ENCODE assay signal across 11 mouse cellular contexts in the genomic region with DNA sequence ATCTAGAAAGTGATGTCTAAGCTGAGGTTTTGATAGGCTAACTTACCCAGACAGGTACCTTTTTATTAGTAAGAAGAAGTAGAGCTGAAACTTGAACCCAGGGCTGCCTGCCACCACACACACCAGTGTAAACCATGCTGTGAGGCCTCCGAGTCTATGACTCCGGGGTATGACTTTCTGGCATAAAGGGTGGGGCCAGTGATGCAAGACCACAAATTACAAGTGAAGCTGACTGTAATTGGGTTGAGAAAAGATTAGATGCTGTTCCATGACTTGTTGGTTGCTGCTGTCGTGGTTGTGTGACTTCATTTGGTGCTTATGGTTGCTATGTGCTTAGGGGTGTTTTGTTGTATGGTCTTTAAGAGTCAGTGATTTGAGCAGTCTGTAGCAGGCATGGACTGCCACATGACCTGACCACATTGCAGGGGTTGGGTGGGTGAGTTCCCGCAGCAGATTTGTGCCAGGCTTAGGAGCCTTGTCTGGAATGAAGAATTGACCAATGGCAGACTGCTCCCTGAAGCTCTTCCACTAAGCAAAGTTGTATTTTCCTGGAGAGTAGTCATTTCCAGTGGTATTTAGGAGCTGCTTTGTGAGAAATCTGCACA. TPM values are rescaled to one million over a fixed set of nuclear protein-coding genes. Genes with fewer than 3 reads are reported as not detected.
A peak's percentile ranks its signal among the peaks of the same experiment; 100 is the strongest.
DNase-seq lines count a peak whose midpoint lies in the region; ATAC-seq lines count a peak whose summit lies in the region.
"Had no signal": no experiment of that assay in that cellular context is flagged by ENCODE, and none has a peak within 500 bp of the region (broad histone marks: within the 10 kb centered on the region; RNA-seq: fewer than 3 reads in every experiment).

No protein-coding gene starts in this region.

- H3K4me3 ChIP-seq in kidney, embryonic 16.5 days (ENCODE audit: low read length), result no peak overlapping the region; the same call in 1 of the 2 replicates

- no peaks in the 10 kb centered on the region for H3K9me3 ChIP-seq in kidney, embryonic 16.5 days (ENCODE audit: low read length)

- peaks cover 47% of the 10 kb centered on the region for H3K4me1 ChIP-seq in kidney, embryonic 16.5 days (ENCODE audit: insufficient read depth, low read length)

- H3K27me3 ChIP-seq in kidney, embryonic 16.5 days (ENCODE audit: insufficient read depth, low read length), result no peaks in the 10 kb centered on the region

- no peak overlapping the region for H3K27ac ChIP-seq in kidney, embryonic 16.5 days (ENCODE audit: low read length)

- no peak for ATAC-seq in kidney, embryonic 16.5 days (ENCODE audit: low FRiP score, low TSS enrichment)

- H3K9ac ChIP-seq in kidney, embryonic 16.5 days (replicated peaks; ENCODE audit: low read length), result peak overlapping the region; percentile 10; the same call in 1 of the 2 replicates

- DNase-seq in adrenal gland, postnatal 14 days, result peak; percentile 11
- no peak for DNase-seq in adrenal gland, postnatal 36 days
- DNase-seq in kidney, postnatal 36 days, result no peak
- DNase-seq in fibroblast of lung, adult 2 months (ENCODE audit: low read depth), result peak; percentile 40
- peak; percentile 20 for DNase-seq in naive thymus-derived CD4-positive, alpha-beta T cell, adult 2 months (ENCODE audit: low read depth)
- no peak for DNase-seq in urinary bladder, adult 2 months (ENCODE audit: low spot score)
- no peak for DNase-seq in spleen, postnatal 14 days (ENCODE audit: low spot score in 2 of 2)
- DNase-seq: kidney, adult 11 months; spleen, adult 18-20 months had no signal

- peaks cover 6% of the 10 kb centered on the region; the same call in 1 of the 2 replicates for H3K36me3 ChIP-seq in kidney, embryonic 16.5 days (ENCODE audit: insufficient read depth, low read length)

- 70% methylated on average over 4 of the region's 4 CpGs for WGBS in kidney, embryonic 16.5 days

- peak overlapping the region; percentile 24 for H3K4me2 ChIP-seq in kidney, embryonic 16.5 days (replicated peaks; ENCODE audit: low read depth, low read length)

RNA-seq across cellular contexts. Expression of a gene that starts 7.9 kb away (rescaled TPM):
- 121 and 132 TPM in 2 replicates for total RNA-seq in adrenal gland, postnatal 14 days (2021)
- total RNA-seq in adrenal gland, postnatal 36 days (2021), result 100 to 1,000 TPM; 136 to 148 TPM
- 134 and 136 TPM in 2 replicates for polyA plus RNA-seq in kidney, embryonic 16.5 days (2015; fragmentation: Nextera tagmentation; extraction: Ambion mirVana)
- 94.2 and 106 TPM in 2 replicates for polyA plus RNA-seq in urinary bladder, adult 2 months (2012; rRNA removed)

RNA-seq across cellular contexts. Expression of a gene that starts 33.7 kb away (rescaled TPM):
- not detected in 2 replicates for total RNA-seq in adrenal gland, postnatal 14 days (2021)
- total RNA-seq in adrenal gland, postnatal 36 days (2021), result not detected
- polyA plus RNA-seq in kidney, embryonic 16.5 days (2015; fragmentation: Nextera tagmentation; extraction: Ambion mirVana), result not detected in 2 replicates
- not detected in 2 replicates for polyA plus RNA-seq in urinary bladder, adult 2 months (2012; rRNA removed)
- total RNA-seq: layer of hippocampus, postnatal 10 days had no signal

RNA-seq across cellular contexts. Expression of a gene that starts 54.6 kb away (rescaled TPM):
- total RNA-seq in adrenal gland, postnatal 14 days (2021), result 12.7 and 15.4 TPM in 2 replicates
- total RNA-seq in adrenal gland, postnatal 36 days (2021), result 10 to 100 TPM; 16.9 to 18.2 TPM
- polyA plus RNA-seq in kidney, embryonic 16.5 days (2015; fragmentation: Nextera tagmentation; extraction: Ambion mirVana), result 11.5 and 12.6 TPM in 2 replicates
- polyA plus RNA-seq in urinary bladder, adult 2 months (2012; rRNA removed), result 10.2 and 11.0 TPM in 2 replicates

RNA-seq across cellular contexts. Expression of a gene that starts 55.2 kb away (rescaled TPM):
- not detected in 2 replicates for total RNA-seq in adrenal gland, postnatal 14 days (2021)
- total RNA-seq in adrenal gland, postnatal 36 days (2021), result under 1 TPM in 1 of 2 experiments, not detected in 1; 0.17 TPM
- not detected in 2 replicates for polyA plus RNA-seq in kidney, embryonic 16.5 days (2015; fragmentation: Nextera tagmentation; extraction: Ambion mirVana)
- polyA plus RNA-seq in urinary bladder, adult 2 months (2012; rRNA removed), result not detected in 2 replicates
- total RNA-seq: layer of hippocampus, postnatal 10 days had no signal

RNA-seq across cellular contexts. Expression of a gene that starts 59.5 kb away (rescaled TPM):
- 165 and 174 TPM in 2 replicates for total RNA-seq in adrenal gland, postnatal 14 days (2021)
- total RNA-seq in adrenal gland, postnatal 36 days (2021), result 100 to 1,000 TPM; 149 to 171 TPM
- 328 and 350 TPM in 2 replicates for polyA plus RNA-seq in kidney, embryonic 16.5 days (2015; fragmentation: Nextera tagmentation; extraction: Ambion mirVana)
- 186 and 211 TPM in 2 replicates for polyA plus RNA-seq in urinary bladder, adult 2 months (2012; rRNA removed)

Comparison
In these comparisons a context has a peak if more than half of its experiments do, and no peak if none do; other contexts are left out.
1. DNase-seq: peak in adrenal gland, postnatal 14 days (single experiment), fibroblast of lung, adult 2 months (single experiment) and naive thymus-derived CD4-positive, alpha-beta T cell, adult 2 months (single experiment); none in adrenal gland, postnatal 36 days (0 of 2), kidney, postnatal 36 days (0 of 2), urinary bladder, adult 2 months (single experiment) and spleen, postnatal 14 days (0 of 2).